Mouse (Mus musculus) MEL (cell line): Measurements from ENCODE around the gene Apbb2.

Experiments used
- CHD2 ChIP-seq: IDR thresholded peaks from 2 replicates; pipeline ENCODE4 v1.6.1; 2011; ENCODE audit warnings: low read length, improper control_type of control experiment
- CTCF ChIP-seq, 3 experiments: IDR thresholded peaks in 2 of 3; conservative IDR thresholded peaks in 1 of 3; 2 replicates each; pipeline ENCODE4 v1.5.1; 2011 to 2012; ENCODE audit warnings: low read length in 3 of 3, low read depth in 2 of 3, mild to moderate bottlenecking in 2 of 3, improper control_type of control experiment in 1 of 3, inconsistent platforms in 1 of 3, mixed read lengths in 1 of 3, moderate library complexity in 1 of 3; ENCODE audit not compliant: control insufficient read depth in 1 of 3, insufficient read depth in 1 of 3, poor library complexity in 1 of 3, severe bottlenecking in 1 of 3
- NELFE ChIP-seq: IDR thresholded peaks from 2 replicates; pipeline ENCODE4 v1.6.1; 2011; ENCODE audit warnings: low read depth, low read length, improper control_type of control experiment
- POLR2A ChIP-seq, 2 experiments: IDR thresholded peaks; 2 replicates each; pipeline ENCODE4 v1.6.1; 2011 to 2012; ENCODE audit warnings: low read length in 2 of 2, mild to moderate bottlenecking in 2 of 2, control low read depth in 1 of 2, improper control_type of control experiment in 1 of 2, low read depth in 1 of 2, moderate library complexity in 1 of 2; ENCODE audit not compliant: control insufficient read depth in 1 of 2, insufficient read depth in 1 of 2, poor library complexity in 1 of 2
- ZC3H11A ChIP-seq: IDR thresholded peaks from 2 replicates; pipeline ENCODE4 v1.6.1; 2012; ENCODE audit warnings: low read depth, mild to moderate bottlenecking, inconsistent platforms, low read length, improper control_type of control experiment

DNA sequence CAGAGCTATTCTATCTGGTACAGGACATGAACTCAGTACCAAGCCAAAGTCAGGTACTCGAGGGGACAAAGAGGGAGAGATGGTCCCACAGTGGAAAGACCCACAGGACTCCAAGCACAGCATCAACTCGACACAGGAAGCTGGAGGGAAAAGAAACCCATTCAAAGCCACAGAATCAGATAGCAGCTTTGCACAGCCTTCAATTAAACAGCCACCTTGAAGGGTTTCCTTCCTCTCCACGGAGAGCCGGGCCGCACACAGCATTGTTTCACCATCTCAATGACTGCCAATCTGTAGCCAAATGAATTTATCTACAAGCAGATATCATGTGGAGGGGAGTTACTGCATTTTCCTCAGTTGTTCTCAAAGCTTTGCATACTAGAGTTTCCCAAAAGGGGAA lies 50.6 kb downstream of the Apbb2 start:
- TF ChIP-seq ZC3H11A, result no peak
- TF ChIP-seq NELFE, result no peak
- no peak for TF ChIP-seq CHD2
- TF ChIP-seq CTCF (IDR thresholded peaks at IDR 0.05 in 2 of 3, conservative IDR thresholded peaks at IDR 0.05 in 1 of 3; ENCODE audit: control insufficient read depth in 1 of 3, insufficient read depth in 1 of 3, low read depth in 2 of 3, low read length in 3 of 3, poor library complexity in 1 of 3, severe bottlenecking in 1 of 3), result no peak
- no peak for TF ChIP-seq POLR2A (IDR thresholded peaks at IDR 0.05; ENCODE audit: control insufficient read depth in 1 of 2, insufficient read depth in 1 of 2, low read depth in 1 of 2, low read length in 2 of 2, poor library complexity in 1 of 2)
